Mouse (Mus musculus) stomach, embryonic 15.5 days (tissue): ENCODE results near the gene Pdzd2. TPM values are rescaled to one million over a fixed set of nuclear protein-coding genes. Genes with fewer than 3 reads are reported as not detected.

Source experiments
- ATAC-seq: fragments of 200-750 bp; cut with Nextera tagmentation; 2 replicates; pipeline ENCODE4 v1.8.0; 2017; ENCODE audit warnings: low read depth, moderate number of reproducible peaks, moderate TSS enrichment; ENCODE audit not compliant: insufficient read depth, low FRiP score
- H3K27ac ChIP-seq: fragments of 300-500 bp; sonication (generic); 2 replicates; pipeline ENCODE4 v1.5.1; 2015; ENCODE audit warnings: mild to moderate bottlenecking, inconsistent platforms
- H3K27me3 ChIP-seq: fragments of 300-500 bp; sonication (generic); replicated peaks from 2 replicates; pipeline ENCODE4 v1.6.1; 2015; ENCODE audit warnings: inconsistent platforms
- H3K36me3 ChIP-seq: fragments of 300-500 bp; sonication (generic); 2 replicates; pipeline ENCODE4 v1.6.1; 2015; ENCODE audit warnings: inconsistent platforms
- H3K4me1 ChIP-seq: fragments of 300-500 bp; sonication (generic); 2 replicates; pipeline ENCODE4 v1.6.1; 2015; ENCODE audit warnings: inconsistent platforms
- H3K4me2 ChIP-seq: fragments of 300-500 bp; sonication (generic); 2 replicates; pipeline ENCODE4 v1.6.1; 2015; ENCODE audit warnings: mild to moderate bottlenecking, inconsistent platforms
- H3K4me3 ChIP-seq: fragments of 300-500 bp; sonication (generic); replicated peaks from 2 replicates; pipeline ENCODE4 v1.5.1; 2015; ENCODE audit warnings: inconsistent platforms
- H3K9ac ChIP-seq: fragments of 300-500 bp; sonication (generic); 2 replicates; pipeline ENCODE4 v1.6.1; 2015; ENCODE audit warnings: inconsistent platforms
- H3K9me3 ChIP-seq: fragments of 300-500 bp; sonication (generic); 2 replicates; pipeline ENCODE4 v1.6.1; 2016; ENCODE audit warnings: inconsistent platforms
- WGBS: fragments of 180-500 bp; shearing (Covaris S2); methylation state at CpG from one replicate; pipeline ENCODE4 v1.1.7; 2015; 5-methylcytosine and 5-hydroxymethylcytosine counted together
- polyA plus RNA-seq: library from polyadenylated mRNA; unstranded; fragments of >200 nt; fragmentation: Nextera tagmentation; extraction: Ambion mirVana; gene quantifications from 2 replicates; pipeline ENCODE4 v1.2.1, GENCODE M21; 2015

Gene Pdzd2
- polyA plus RNA-seq, 1 experiment from 2014 or later = 28.3 TPM

GRCm38 (mm10) chr15:12725256-12725655, 14.5 kb downstream of the Pdzd2 start:
- H3K9ac ChIP-seq = no peak overlapping the region
- H3K4me2 ChIP-seq = no peak overlapping the region
- no peaks in the 10 kb centered on the region for H3K9me3 ChIP-seq
- H3K4me3 ChIP-seq = no peak overlapping the region
- WGBS = 70% methylated on average over 5 of the region's 5 CpGs
- no peaks in the 10 kb centered on the region for H3K36me3 ChIP-seq
- no peaks in the 10 kb centered on the region for H3K27me3 ChIP-seq
- H3K27ac ChIP-seq = no peak overlapping the region
- no peak for ATAC-seq
- H3K4me1 ChIP-seq = no peaks in the 10 kb centered on the region

GRCm38 (mm10) chr15:12721684-12722500, 17.8 kb downstream of the Pdzd2 start:
- H3K4me1 ChIP-seq = no peaks in the 10 kb centered on the region
- H3K9me3 ChIP-seq = no peaks in the 10 kb centered on the region
- no peak overlapping the region for H3K9ac ChIP-seq
- no peak for ATAC-seq
- no peaks in the 10 kb centered on the region for H3K27me3 ChIP-seq
- no peak overlapping the region for H3K27ac ChIP-seq
- H3K36me3 ChIP-seq = no peaks in the 10 kb centered on the region
- 71% methylated on average over 6 of the region's 6 CpGs for WGBS
- no peak overlapping the region for H3K4me3 ChIP-seq
- H3K4me2 ChIP-seq = no peak overlapping the region

GRCm38 (mm10) chr15:12718819-12719218, 20.9 kb downstream of the Pdzd2 start:
- H3K4me3 ChIP-seq = no peak overlapping the region
- no peak overlapping the region for H3K9ac ChIP-seq
- no peak overlapping the region for H3K4me2 ChIP-seq
- H3K27ac ChIP-seq = no peak overlapping the region
- H3K36me3 ChIP-seq = no peaks in the 10 kb centered on the region
- whole genome bisulfite sequencing = 62% methylated on average over 14 of the region's 14 CpGs
- no peak for ATAC-seq
- no peaks in the 10 kb centered on the region for H3K4me1 ChIP-seq
- H3K27me3 ChIP-seq = no peaks in the 10 kb centered on the region
- H3K9me3 ChIP-seq = no peaks in the 10 kb centered on the region

DNA sequence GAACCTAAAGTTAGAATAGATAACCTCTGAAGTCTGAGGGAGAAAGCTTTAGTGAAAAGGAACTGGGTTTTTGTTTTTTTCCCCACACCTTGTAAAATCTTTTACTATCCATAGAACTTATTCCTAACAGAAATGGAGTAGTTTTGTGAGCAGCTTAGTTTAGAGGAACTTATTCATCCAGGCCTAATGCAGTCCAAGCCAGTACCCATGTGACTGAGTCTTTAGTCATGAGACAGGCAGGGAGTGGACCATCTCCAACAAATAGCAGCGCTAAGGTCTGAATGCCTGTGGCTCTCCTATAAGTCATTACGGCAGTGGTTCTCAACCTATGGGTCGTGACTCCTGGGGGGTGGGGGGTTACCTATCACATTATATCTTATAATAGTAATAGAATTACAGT, 22.3 kb downstream of the Pdzd2 start:
- H3K36me3 ChIP-seq = no peaks in the 10 kb centered on the region
- no peak overlapping the region for H3K9ac ChIP-seq
- no peaks in the 10 kb centered on the region for H3K4me1 ChIP-seq
- no peak overlapping the region for H3K4me2 ChIP-seq
- H3K27me3 ChIP-seq = no peaks in the 10 kb centered on the region
- H3K27ac ChIP-seq = no peak overlapping the region
- H3K9me3 ChIP-seq = no peaks in the 10 kb centered on the region
- no peak overlapping the region for H3K4me3 ChIP-seq
- 83% methylated on average over 3 of the region's 3 CpGs for WGBS
- no peak for ATAC-seq

- Histone ChIP-seq H3K9ac (no peak overlapping the region), H3K27me3 (no peaks in the 10 kb centered on the region), H3K4me1 (no peaks in the 10 kb centered on the region), H3K4me3 (no peak overlapping the region), H3K9me3 (no peaks in the 10 kb centered on the region), H3K4me2 (no peak overlapping the region), H3K27ac (no peak overlapping the region), H3K36me3 (no peaks in the 10 kb centered on the region)
- no peak for ATAC-seq
- 70% methylated on average over 8 of the region's 8 CpGs for WGBS
These were observed 22.8 kb downstream of the Pdzd2 start for GRCm38 (mm10) chr15:12716881-12717280.

GRCm38 (mm10) chr15:12714322-12714721, 25.4 kb downstream of the Pdzd2 start:
- Histone ChIP-seq H3K4me2 (no peak overlapping the region), H3K36me3 (no peaks in the 10 kb centered on the region), H3K4me3 (no peak overlapping the region), H3K9me3 (no peaks in the 10 kb centered on the region), H3K9ac (no peak overlapping the region), H3K27me3 (no peaks in the 10 kb centered on the region), H3K27ac (no peak overlapping the region), H3K4me1 (no peaks in the 10 kb centered on the region)
- no peak for ATAC-seq
- 79% methylated on average over 2 of the region's 2 CpGs for WGBS

- 69% methylated on average over 2 of the region's 2 CpGs for WGBS
- no peak overlapping the region for H3K27ac ChIP-seq
These were observed 26.5 kb downstream of the Pdzd2 start for GRCm38 (mm10) chr15:12713216-12713615.

GRCm38 (mm10) chr15:12710036-12710435, 29.7 kb downstream of the Pdzd2 start:
- WGBS = 94% methylated on average over 3 of the region's 3 CpGs
- H3K27ac ChIP-seq = no peak overlapping the region
- no peaks in the 10 kb centered on the region for H3K4me1 ChIP-seq
- H3K36me3 ChIP-seq = no peaks in the 10 kb centered on the region
- H3K4me2 ChIP-seq = no peak overlapping the region
- H3K9me3 ChIP-seq = no peaks in the 10 kb centered on the region
- H3K27me3 ChIP-seq = no peaks in the 10 kb centered on the region
- H3K9ac ChIP-seq = no peak overlapping the region
- no peak for ATAC-seq
- H3K4me3 ChIP-seq = no peak overlapping the region

More at GRCm38 (mm10) chr15:12713216-12713615, 26.5 kb downstream of the Pdzd2 start:
- Histone ChIP-seq H3K9me3 (no peaks in the 10 kb centered on the region), H3K4me1 (no peaks in the 10 kb centered on the region), H3K27me3 (no peaks in the 10 kb centered on the region), H3K4me3 (no peak overlapping the region), H3K9ac (no peak overlapping the region), H3K4me2 (no peak overlapping the region), H3K36me3 (no peaks in the 10 kb centered on the region)
- no peak for ATAC-seq

- Histone ChIP-seq H3K27ac (no peak overlapping the region), H3K4me2 (no peak overlapping the region), H3K9ac (no peak overlapping the region), H3K9me3 (no peaks in the 10 kb centered on the region), H3K36me3 (no peaks in the 10 kb centered on the region), H3K27me3 (no peaks in the 10 kb centered on the region), H3K4me1 (no peaks in the 10 kb centered on the region), H3K4me3 (no peak overlapping the region)
- 20% methylated on average over 1 of the region's 1 CpGs for whole genome bisulfite sequencing
- no peak for ATAC-seq
These were observed 31.4 kb downstream of the Pdzd2 start for GRCm38 (mm10) chr15:12708297-12708696.

DNA sequence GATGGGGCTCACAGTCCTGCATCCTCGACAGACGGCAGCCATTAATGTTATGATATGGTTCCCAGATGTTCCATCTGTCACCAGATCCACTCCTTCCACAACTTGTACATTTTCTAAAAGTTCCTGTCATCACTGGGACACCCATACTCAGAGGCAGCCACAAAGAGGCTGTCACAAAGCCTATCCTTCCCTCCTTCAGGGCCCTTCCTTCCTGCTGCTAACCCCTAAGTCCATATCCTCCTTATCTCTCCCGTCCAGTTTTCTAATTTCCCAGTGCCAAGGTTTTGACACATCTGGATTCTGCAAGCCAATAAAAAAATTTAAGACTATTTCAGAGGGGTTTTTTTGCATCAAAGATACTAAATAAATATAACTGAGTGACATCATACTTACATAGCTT, 32.8 kb downstream of the Pdzd2 start:
- WGBS = 61% methylated on average over 3 of the region's 3 CpGs
- H3K9me3 ChIP-seq = no peaks in the 10 kb centered on the region
- H3K27me3 ChIP-seq = no peaks in the 10 kb centered on the region
- no peak overlapping the region for H3K4me3 ChIP-seq
- H3K27ac ChIP-seq = no peak overlapping the region
- no peaks in the 10 kb centered on the region for H3K36me3 ChIP-seq
- no peak overlapping the region for H3K9ac ChIP-seq
- H3K4me2 ChIP-seq = no peak overlapping the region
- no peak for ATAC-seq
- H3K4me1 ChIP-seq = no peaks in the 10 kb centered on the region

- no peak overlapping the region for H3K4me2 ChIP-seq
- H3K4me3 ChIP-seq = no peak overlapping the region
- H3K9me3 ChIP-seq = no peaks in the 10 kb centered on the region
- 59% methylated on average over 9 of the region's 9 CpGs for WGBS
- H3K27ac ChIP-seq = no peak overlapping the region
- H3K36me3 ChIP-seq = no peaks in the 10 kb centered on the region
- H3K9ac ChIP-seq = no peak overlapping the region
- ATAC-seq = no peak
- H3K27me3 ChIP-seq = no peaks in the 10 kb centered on the region
- no peaks in the 10 kb centered on the region for H3K4me1 ChIP-seq
These were observed 39.4 kb downstream of the Pdzd2 start for GRCm38 (mm10) chr15:12700367-12700766.

- ATAC-seq = no peak
- Histone ChIP-seq H3K4me3 (no peak overlapping the region), H3K9me3 (no peaks in the 10 kb centered on the region), H3K4me1 (no peaks in the 10 kb centered on the region), H3K9ac (no peak overlapping the region), H3K27me3 (no peaks in the 10 kb centered on the region), H3K27ac (no peak overlapping the region), H3K36me3 (no peaks in the 10 kb centered on the region), H3K4me2 (no peak overlapping the region)
- 48% methylated on average over 7 of the region's 7 CpGs for WGBS
These were observed 42.0 kb downstream of the Pdzd2 start for GRCm38 (mm10) chr15:12697741-12698140.

GRCm38 (mm10) chr15:12696889-12697288, 42.8 kb downstream of the Pdzd2 start:
- Histone ChIP-seq H3K4me3 (no peak overlapping the region), H3K27ac (no peak overlapping the region), H3K36me3 (no peaks in the 10 kb centered on the region), H3K4me2 (no peak overlapping the region), H3K9ac (no peak overlapping the region), H3K4me1 (no peaks in the 10 kb centered on the region), H3K27me3 (no peaks in the 10 kb centered on the region), H3K9me3 (no peaks in the 10 kb centered on the region)
- no peak for ATAC-seq
- 69% methylated on average over 8 of the region's 8 CpGs for WGBS
